Mouse (Mus musculus) left cerebral cortex, postnatal 10 days (tissue): ENCODE measurements at regions not wholly inside any gene's neighbourhood (a gene's known extent, or its start where the extent isn't known, plus 50 kb on each side); places are given as distances from the start of the nearest gene placed in this dataset.

Experiments
- DNase-seq, 2 experiments: peaks; one replicate each; pipeline ENCODE4 v3.0.0; 2021 to 2022; ENCODE audit warnings: low spot score in 2 of 2, mixed read lengths in 1 of 2; ENCODE audit errors: extremely low spot score in 1 of 2
- intact Hi-C: fragments of 180-260 bp; cut with DNase I; formaldehyde crosslinking; loops from one replicate; pipeline ENCODE4 v1.15.1; 2025

GRCm38 (mm10) chr1:122273579-122273978 is 705.8 kb upstream of the Ddx18 start:
- intact Hi-C loops = no loop called here
- no peak for DNase-seq

- intact Hi-C loops = no loop called here
- no peak for DNase-seq
Observed at GRCm38 (mm10) chr1:122243031-122243430, 675.2 kb upstream of the Ddx18 start.

DNA sequence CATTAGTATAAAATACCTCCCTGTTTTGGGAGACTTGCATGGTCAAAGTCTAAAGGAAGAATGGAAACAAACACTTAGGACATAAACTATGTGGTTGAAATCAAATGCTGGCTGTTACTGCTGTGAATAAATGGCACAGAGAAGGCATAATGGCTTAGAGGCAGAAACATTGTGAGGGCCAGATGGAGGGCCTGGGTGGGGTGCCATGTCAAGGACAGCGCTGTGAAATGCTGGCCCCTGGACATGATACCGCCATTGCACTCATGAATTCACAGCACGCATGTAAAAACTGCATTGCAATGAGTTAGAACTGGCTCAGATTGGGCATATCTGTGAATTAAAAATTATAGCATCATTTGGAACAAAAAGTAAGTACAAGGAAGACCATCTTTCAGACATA is 673.7 kb upstream of the Ddx18 start:
- intact Hi-C loops = no loop called here
- no peak for DNase-seq

DNA sequence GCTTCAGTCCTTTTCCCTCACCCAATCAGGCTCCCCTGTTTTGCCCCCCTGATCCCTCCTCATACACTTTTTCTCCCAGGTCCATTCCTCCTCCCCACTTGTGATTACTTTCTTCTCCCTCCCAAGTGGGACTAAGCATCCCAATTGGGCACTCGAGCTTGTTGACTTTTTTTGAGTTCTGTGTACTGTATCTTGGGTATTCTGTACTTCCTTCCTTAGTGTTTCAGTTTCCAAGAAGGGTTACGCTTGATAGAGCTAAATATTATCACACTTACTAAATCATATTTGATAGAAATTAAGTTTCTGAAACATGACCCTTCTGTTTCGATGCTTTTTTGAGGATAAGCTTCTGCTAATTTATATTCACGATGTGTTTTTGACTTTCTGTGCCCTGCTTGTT is 662.7 kb upstream of the Ddx18 start:
- no peak for DNase-seq
- intact Hi-C loops = no loop called here

DNA sequence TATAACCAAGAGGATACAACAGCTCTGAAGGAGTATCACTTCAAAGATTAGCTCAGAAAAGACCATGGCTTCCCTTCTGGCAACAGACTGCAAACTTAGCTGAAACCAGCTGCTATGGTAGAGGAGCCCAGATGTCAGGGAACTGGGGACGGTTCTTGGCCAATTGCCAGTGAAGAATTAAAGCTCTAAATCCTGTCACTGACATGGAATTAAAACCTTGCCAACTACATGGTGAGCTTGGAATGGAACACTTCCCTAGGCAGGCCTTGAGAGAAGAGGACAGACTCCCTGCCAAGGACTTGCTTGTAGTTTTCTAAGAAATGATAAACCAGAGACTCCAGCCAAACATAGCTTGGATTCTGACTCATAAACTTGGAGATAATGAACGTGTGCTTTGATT is 644.7 kb upstream of the Ddx18 start:
- intact Hi-C loops = no loop called here
- DNase-seq = peak; percentile 22 to 52

- intact Hi-C loops = no loop called here
Observed at GRCm38 (mm10) chr1:122208619-122209018, 640.8 kb upstream of the Ddx18 start.

GRCm38 (mm10) chr1:122169547-122169946 is 601.8 kb upstream of the Ddx18 start:
- no peak for DNase-seq
- intact Hi-C loops = no loop called here

More at GRCm38 (mm10) chr1:122208619-122209018, 640.8 kb upstream of the Ddx18 start:
- DNase-seq = no peak

GRCm38 (mm10) chr1:122161798-122162197 is 594.0 kb upstream of the Ddx18 start:
- intact Hi-C loops = no loop called here
- DNase-seq = no peak

GRCm38 (mm10) chr1:122141362-122141761 is 573.6 kb upstream of the Ddx18 start:
- DNase-seq = no peak
- intact Hi-C loops = no loop called here

GRCm38 (mm10) chr1:122123954-122124353 is 556.2 kb upstream of the Ddx18 start:
- intact Hi-C loops = no loop called here
- no peak for DNase-seq

- DNase-seq = no peak
- intact Hi-C loops = no loop called here
Observed at GRCm38 (mm10) chr1:122095726-122096125, 527.9 kb upstream of the Ddx18 start.

GRCm38 (mm10) chr1:122082481-122082880 is 514.7 kb upstream of the Ddx18 start:
- DNase-seq = no peak
- intact Hi-C loops = no loop called here

DNA sequence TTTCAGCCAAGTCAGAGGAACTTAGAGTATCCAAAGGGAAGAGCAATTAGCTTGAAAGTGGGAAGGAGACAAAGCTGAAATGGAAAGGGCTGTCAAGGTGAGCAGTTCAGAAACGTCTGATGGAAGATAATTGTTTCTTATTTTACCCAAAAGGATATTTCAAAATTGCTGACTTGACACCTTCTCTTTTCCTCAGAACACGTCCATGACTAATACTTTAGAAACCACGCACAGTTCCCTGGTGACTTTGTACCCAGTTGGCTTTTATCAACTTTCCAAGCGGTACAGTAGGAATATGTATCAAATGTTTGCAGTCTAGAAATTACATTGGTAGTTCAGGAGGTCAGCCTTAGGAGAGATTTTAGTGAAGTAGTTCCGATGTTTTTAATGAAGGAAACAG is 508.3 kb upstream of the Ddx18 start:
- no peak for DNase-seq
- intact Hi-C loops = no loop called here

- no peak for DNase-seq
- intact Hi-C loops = no loop called here
Observed at GRCm38 (mm10) chr1:122055146-122055545, 487.4 kb upstream of the Ddx18 start.

GRCm38 (mm10) chr1:122048112-122048725 is 480.4 kb upstream of the Ddx18 start:
- DNase-seq = peak in 1 of 2 experiments; percentile 17
- intact Hi-C loops = no loop called here

GRCm38 (mm10) chr1:122043896-122044295 is 476.1 kb upstream of the Ddx18 start:
- intact Hi-C loops = no loop called here
- DNase-seq = no peak

DNA sequence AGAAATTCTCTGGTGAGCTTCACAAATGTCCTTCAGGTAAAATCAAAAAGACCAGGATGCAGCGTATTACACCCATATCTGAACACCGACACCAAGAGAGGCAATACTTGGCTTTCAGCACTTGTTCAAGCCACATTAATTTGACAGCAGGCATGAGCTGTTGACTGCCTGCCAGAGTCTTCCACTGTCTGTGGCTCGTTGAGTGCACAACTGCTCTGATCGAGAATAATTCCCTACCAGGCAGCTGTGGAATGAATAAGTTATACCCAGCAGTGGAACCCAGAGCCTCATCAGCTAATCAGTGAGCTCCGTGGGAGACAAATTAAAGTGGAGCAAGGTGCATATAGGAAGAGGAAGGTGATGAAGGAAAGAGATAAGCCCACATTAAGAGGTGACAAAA is 475.3 kb upstream of the Ddx18 start:
- intact Hi-C loops = no loop called here
- no peak for DNase-seq

GRCm38 (mm10) chr1:122007749-122008148 is 440.0 kb upstream of the Ddx18 start:
- no peak for DNase-seq
- intact Hi-C loops = no loop called here

- no peak for DNase-seq
Observed at GRCm38 (mm10) chr1:121996461-121996860, 428.7 kb upstream of the Ddx18 start.

GRCm38 (mm10) chr1:121990653-121991052 is 422.9 kb upstream of the Ddx18 start:
- intact Hi-C loops = no loop called here
- DNase-seq = no peak

More at GRCm38 (mm10) chr1:121996461-121996860, 428.7 kb upstream of the Ddx18 start:
- intact Hi-C loops = no loop called here

DNA sequence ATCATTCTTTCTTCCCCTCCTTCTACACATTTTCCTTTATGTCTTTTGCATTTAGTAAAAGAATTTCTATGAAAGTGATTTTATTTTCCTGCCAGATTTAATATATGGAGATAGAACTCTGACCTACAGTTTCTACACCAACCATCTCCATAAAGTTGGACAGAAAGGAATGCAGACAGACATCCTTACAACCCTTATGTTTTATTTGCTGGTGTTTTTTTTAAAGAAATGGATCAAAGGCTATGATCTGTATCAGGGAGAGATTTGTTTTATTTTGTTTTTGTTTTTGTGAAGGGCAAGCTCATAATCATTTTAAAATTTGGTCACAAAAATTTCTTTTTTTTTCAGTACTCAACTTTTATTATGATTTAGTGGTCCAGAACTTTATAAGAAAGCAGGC is 391.2 kb upstream of the Ddx18 start:
- intact Hi-C loops = no loop called here
- DNase-seq = no peak
